ENCODE assay signal across 10 mouse cellular contexts in the genomic region with DNA sequence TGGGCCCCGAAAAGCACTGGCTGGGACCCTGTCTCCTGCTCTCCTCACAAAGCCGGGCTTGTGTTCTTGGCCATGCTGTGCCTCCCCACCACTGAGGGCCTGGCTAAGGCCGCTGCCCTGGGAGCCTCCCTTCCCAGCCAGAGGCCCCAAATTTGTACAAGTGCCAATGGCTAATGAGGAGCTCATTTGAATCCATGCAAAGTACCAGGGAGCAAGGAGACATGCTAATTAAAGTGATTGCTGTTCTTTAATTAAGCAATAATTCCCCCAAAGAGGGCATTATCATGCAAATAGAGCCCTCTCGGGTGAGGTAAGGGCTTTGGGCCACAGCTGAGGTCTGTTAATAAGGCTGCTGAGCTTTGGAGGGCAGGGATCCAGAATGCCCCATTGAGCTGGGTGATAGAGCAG. TPM values are rescaled to one million over a fixed set of nuclear protein-coding genes. Genes with fewer than 3 reads are reported as not detected.
DNase-seq lines count a peak whose midpoint lies in the region; ATAC-seq and TF ChIP-seq lines count a peak whose summit lies in the region.
"Had no signal": no experiment of that assay in that cellular context is flagged by ENCODE, and none has a peak within 500 bp of the region (broad histone marks: within the 10 kb centered on the region; RNA-seq: fewer than 3 reads in every experiment).

No protein-coding gene starts in this region.

- intact Hi-C loops in heart, adult 2 months (cut with DNase I) = no loop called here

- no peak for TF ChIP-seq CTCF in heart, adult 2 months (IDR thresholded peaks at IDR 0.05)

- peaks cover 39% of the 10 kb centered on the region for H3K27me3 ChIP-seq in hindbrain, embryonic 14.5 days (ENCODE audit: control insufficient read depth, insufficient read depth, low read length)
- H3K27me3 ChIP-seq in limb, embryonic 15.5 days = no peaks in the 10 kb centered on the region
- H3K27me3 ChIP-seq in heart, adult 2 months (ENCODE audit: control insufficient read depth, insufficient read depth, low read length) = no peaks in the 10 kb centered on the region

- ATAC-seq in hindbrain, embryonic 14.5 days (ENCODE audit: low FRiP score) = peak; percentile 84
- no peak for ATAC-seq in limb, embryonic 15.5 days (ENCODE audit: insufficient number of reproducible peaks, low FRiP score, low TSS enrichment, low read depth)

- TF ChIP-seq POLR2A in heart, adult 2 months (IDR thresholded peaks at IDR 0.05; ENCODE audit: insufficient read depth, low read depth, low read length) = no peak

- TF ChIP-seq EP300 in heart, adult 2 months (IDR thresholded peaks at IDR 0.05; ENCODE audit: insufficient read depth, low read depth, low read length) = no peak

- no peaks in the 10 kb centered on the region for H3K79me2 ChIP-seq in heart, adult 2 months (replicated peaks; ENCODE audit: control insufficient read depth, insufficient read depth, low read length)

- H3K36me3 ChIP-seq in hindbrain, embryonic 14.5 days (replicated peaks; ENCODE audit: control insufficient read depth, insufficient read depth) = no peaks in the 10 kb centered on the region
- no peaks in the 10 kb centered on the region for H3K36me3 ChIP-seq in limb, embryonic 15.5 days
- H3K36me3 ChIP-seq in heart, adult 2 months (ENCODE audit: control insufficient read depth, insufficient read depth, low read length) = no peaks in the 10 kb centered on the region

- H3K4me2 ChIP-seq in hindbrain, embryonic 14.5 days (replicated peaks) = no peak overlapping the region
- H3K4me2 ChIP-seq in limb, embryonic 15.5 days = no peak overlapping the region

- no peak overlapping the region for H3K27ac ChIP-seq in hindbrain, embryonic 14.5 days
- peak overlapping the region; percentile 61 for H3K27ac ChIP-seq in limb, embryonic 15.5 days
- H3K27ac ChIP-seq in heart, adult 2 months = no peak overlapping the region

- H3K4me3 ChIP-seq in hindbrain, embryonic 14.5 days (replicated peaks; ENCODE audit: low read length) = no peak overlapping the region
- no peak overlapping the region for H3K4me3 ChIP-seq in limb, embryonic 15.5 days
- no peak overlapping the region for H3K4me3 ChIP-seq in heart, adult 2 months
- H3K4me3 ChIP-seq: megakaryocyte, embryonic 14.5 days had no signal

- 14% methylated on average over 4 of the region's 4 CpGs for WGBS in hindbrain, embryonic 14.5 days
- WGBS in limb, embryonic 15.5 days = 62% methylated on average over 4 of the region's 4 CpGs
- 81% methylated on average over 4 of the region's 4 CpGs for WGBS in heart, adult 2 months

- no peaks in the 10 kb centered on the region for H3K9me3 ChIP-seq in hindbrain, embryonic 14.5 days (ENCODE audit: control insufficient read depth, low read length)
- no peaks in the 10 kb centered on the region for H3K9me3 ChIP-seq in limb, embryonic 15.5 days
- H3K9me3 ChIP-seq: megakaryocyte, embryonic 14.5 days had no signal

- DNase-seq in layer of hippocampus, adult 18-20 months (ENCODE audit: low spot score in 2 of 2) = peak; percentile 58 to 65
- DNase-seq in layer of hippocampus, postnatal 25 days (ENCODE audit: extremely low spot score in 1 of 2, low spot score in 1 of 2) = no peak
- peak; percentile 66 for DNase-seq in hindbrain, embryonic 14.5 days (ENCODE audit: low spot score)
- DNase-seq in right cerebral cortex, postnatal 14 days = peak; percentile 9
- no peak for DNase-seq in liver
- DNase-seq in heart, adult 2 months = no peak
- DNase-seq in lung, postnatal 10 days = no peak
- DNase-seq: heart, postnatal 4 days had no signal

- peaks cover 14% of the 10 kb centered on the region; the same call in 1 of the 2 replicates for H3K4me1 ChIP-seq in hindbrain, embryonic 14.5 days (replicated peaks; ENCODE audit: control insufficient read depth, insufficient read depth, low read length)
- H3K4me1 ChIP-seq in limb, embryonic 15.5 days = peaks cover 41% of the 10 kb centered on the region
- no peaks in the 10 kb centered on the region for H3K4me1 ChIP-seq in heart, adult 2 months (ENCODE audit: control insufficient read depth, insufficient read depth, low read length)

- no peak overlapping the region for H3K9ac ChIP-seq in hindbrain, embryonic 14.5 days
- no peak overlapping the region for H3K9ac ChIP-seq in limb, embryonic 15.5 days
- no peak overlapping the region for H3K9ac ChIP-seq in heart, adult 2 months (ENCODE audit: low read depth, low read length)

RNA-seq across cellular contexts. Expression of a gene that starts 18.3 kb away (rescaled TPM):
- 10 to 100 TPM; 11.2 to 11.9 TPM for total RNA-seq in layer of hippocampus, adult 18-20 months (2021)
- total RNA-seq in layer of hippocampus, postnatal 25 days (2021) = 10 to 100 TPM in 1 of 2 experiments, 1 to 10 TPM in 1; 9.5 to 15.8 TPM
- 3.1 and 5.0 TPM in 2 replicates for polyA plus RNA-seq in hindbrain, embryonic 14.5 days (2014; fragmentation: Nextera tagmentation; extraction: Ambion mirVana)
- polyA plus RNA-seq in limb, embryonic 15.5 days (2015; fragmentation: Nextera tagmentation; extraction: Ambion mirVana) = 28.6 and 35.9 TPM in 2 replicates
- 10 to 100 TPM in 1 of 2 experiments, 1 to 10 TPM in 1; 9.7 to 10.2 TPM for total RNA-seq in heart, adult 2 months (2021)
- polyA plus RNA-seq in heart, adult 2 months (2012; rRNA removed) = 6.0 and 10.9 TPM in 2 replicates

Comparison
In these comparisons a context has a peak if more than half of its experiments do, and no peak if none do; other contexts are left out.
1. DNase-seq: peak in layer of hippocampus, adult 18-20 months (2 of 2), hindbrain, embryonic 14.5 days (single experiment) and right cerebral cortex, postnatal 14 days (single experiment); none in layer of hippocampus, postnatal 25 days (0 of 2), liver (single experiment), heart, adult 2 months (0 of 2) and lung, postnatal 10 days (single experiment).